Mouse (Mus musculus): Measurements from ENCODE around the gene Klhl8.

- TF ChIP-seq CTCF (IDR thresholded peaks at IDR 0.05; ENCODE audit: low read depth, low read length): no peak
- no peak for TF ChIP-seq GATA2 (IDR thresholded peaks at IDR 0.05; ENCODE audit: borderline replicate concordance, low read depth, low read length)
- no peak for TF ChIP-seq POLR2AphosphoS5 (IDR thresholded peaks at IDR 0.05; ENCODE audit: insufficient replicate concordance, low read depth, low read length)
- TF ChIP-seq GATA1 (IDR thresholded peaks at IDR 0.05; ENCODE audit: borderline replicate concordance, low read length): no peak
Observed at GRCm38 (mm10) chr5:103922436-103922835, 11.4 kb upstream of the Klhl8 start.
